Mouse (Mus musculus) embryonic facial prominence, embryonic 13.5 days (tissue): ENCODE results near the gene Arid5a. TPM values are rescaled to one million over a fixed set of nuclear protein-coding genes. Genes with fewer than 3 reads are reported as not detected.
A peak's percentile ranks its signal among the peaks of the same experiment; 100 is the strongest.

Source experiments
- ATAC-seq: fragments of 200-750 bp; cut with Nextera tagmentation; 2 replicates; pipeline ENCODE4 v1.8.0; 2017; ENCODE audit warnings: low read depth; ENCODE audit not compliant: insufficient number of reproducible peaks, insufficient read depth, low FRiP score, low TSS enrichment
- H3K27ac ChIP-seq: fragments of 300-500 bp; sonication (generic); 2 replicates; pipeline ENCODE4 v1.5.1; 2015; ENCODE audit warnings: moderate library complexity, mild to moderate bottlenecking, inconsistent platforms
- H3K27me3 ChIP-seq: fragments of 300-500 bp; sonication (generic); 2 replicates; pipeline ENCODE4 v1.6.1; 2015; ENCODE audit warnings: mild to moderate bottlenecking, inconsistent platforms
- H3K36me3 ChIP-seq: fragments of 300-500 bp; sonication (generic); 2 replicates; pipeline ENCODE4 v1.6.1; 2015; ENCODE audit warnings: mild to moderate bottlenecking, inconsistent platforms
- H3K4me1 ChIP-seq: fragments of 300-500 bp; sonication (generic); 2 replicates; pipeline ENCODE4 v1.6.1; 2015; ENCODE audit warnings: inconsistent platforms
- H3K4me2 ChIP-seq: fragments of 300-500 bp; sonication (generic); 2 replicates; pipeline ENCODE4 v1.6.1; 2015; ENCODE audit warnings: moderate library complexity, mild to moderate bottlenecking, inconsistent platforms
- H3K4me3 ChIP-seq: fragments of 300-500 bp; sonication (generic); 2 replicates; pipeline ENCODE4 v1.5.1; 2015; ENCODE audit warnings: mild to moderate bottlenecking, inconsistent platforms
- H3K9ac ChIP-seq: fragments of 300-500 bp; sonication (generic); 2 replicates; pipeline ENCODE4 v1.6.1; 2015; ENCODE audit warnings: mild to moderate bottlenecking, inconsistent platforms
- H3K9me3 ChIP-seq: fragments of 300-500 bp; sonication (generic); 2 replicates; pipeline ENCODE4 v1.6.1; 2016; ENCODE audit warnings: inconsistent platforms
- WGBS: fragments of 180-500 bp; shearing (Covaris S2); methylation state at CpG from one replicate; pipeline ENCODE4 v1.1.7; 2015; ENCODE audit warnings: mixed read lengths; 5-methylcytosine and 5-hydroxymethylcytosine counted together
- polyA plus RNA-seq: library from polyadenylated mRNA; unstranded; fragments of >200 nt; fragmentation: Nextera tagmentation; extraction: Ambion mirVana; gene quantifications from 2 replicates; pipeline ENCODE4 v1.2.1, GENCODE M21; 2015

Arid5a gene
- polyA plus RNA-seq, 1 experiment from 2014 or later, result 6.3 TPM

DNA sequence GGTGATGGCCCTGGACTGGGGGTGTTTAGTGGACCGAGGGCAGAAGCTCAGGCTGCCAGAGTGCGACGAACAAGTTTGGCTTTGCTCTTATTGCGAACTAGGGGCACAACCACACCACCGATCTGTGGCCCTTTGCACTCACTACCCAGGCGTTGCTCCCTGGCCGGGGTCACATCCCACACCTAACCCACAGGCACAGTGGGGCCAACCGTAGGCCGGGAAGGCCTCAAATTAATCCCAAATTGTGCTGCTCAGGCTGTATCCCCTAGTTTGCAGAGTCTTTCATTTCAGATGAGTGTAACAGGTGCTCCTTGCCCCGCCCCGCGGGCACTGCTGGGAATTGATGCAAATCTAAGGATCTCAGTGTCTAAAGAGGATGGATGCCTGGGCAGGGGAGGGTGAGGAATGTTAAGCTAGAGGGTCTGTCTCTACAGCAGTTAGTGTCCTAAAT lies 943 bp downstream of the Arid5a start:
- no peak for ATAC-seq
- Histone ChIP-seq H3K9me3 (no peaks in the 10 kb centered on the region), H3K4me3 (peak overlapping the region; percentile 59), H3K4me2 (peak overlapping the region; percentile 88), H3K27ac (0 out of 2 replicates have a peak overlapping the region, but pooled peaks have one; percentile 85), H3K27me3 (peaks cover 12% of the 10 kb centered on the region), H3K9ac (peak overlapping the region; percentile 70), H3K4me1 (peaks cover 28% of the 10 kb centered on the region), H3K36me3 (no peaks in the 10 kb centered on the region)
- WGBS, result 3% methylated on average over 12 of the region's 12 CpGs

DNA sequence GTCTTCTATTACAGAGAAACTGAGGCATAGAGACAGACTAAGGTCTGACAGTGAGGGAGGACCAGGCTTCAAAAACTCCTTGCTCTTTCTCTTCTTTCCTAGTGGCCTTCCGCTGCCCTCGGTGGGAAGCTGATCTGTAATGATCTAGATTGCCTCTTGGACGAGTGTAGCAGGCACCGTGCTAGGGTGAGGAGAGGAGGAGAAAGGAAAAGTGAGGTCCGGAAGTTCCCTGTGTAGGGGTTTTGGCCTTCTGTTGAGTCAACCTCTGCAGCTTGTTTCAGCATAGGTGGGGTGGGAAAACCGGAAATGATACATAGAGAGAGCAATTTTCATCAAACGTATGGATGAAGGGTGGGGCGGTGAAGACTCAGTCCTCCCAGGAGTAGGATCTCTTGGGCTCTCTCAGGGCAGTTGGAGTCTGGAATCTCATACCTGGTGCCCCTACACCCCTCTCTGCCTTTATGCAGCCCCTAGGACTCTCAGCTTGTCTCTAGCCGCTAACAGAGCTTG lies 1.5 kb downstream of the Arid5a start:
- no peak overlapping the region for H3K27ac ChIP-seq
- 37% methylated on average over 9 of the region's 9 CpGs for WGBS

DNA sequence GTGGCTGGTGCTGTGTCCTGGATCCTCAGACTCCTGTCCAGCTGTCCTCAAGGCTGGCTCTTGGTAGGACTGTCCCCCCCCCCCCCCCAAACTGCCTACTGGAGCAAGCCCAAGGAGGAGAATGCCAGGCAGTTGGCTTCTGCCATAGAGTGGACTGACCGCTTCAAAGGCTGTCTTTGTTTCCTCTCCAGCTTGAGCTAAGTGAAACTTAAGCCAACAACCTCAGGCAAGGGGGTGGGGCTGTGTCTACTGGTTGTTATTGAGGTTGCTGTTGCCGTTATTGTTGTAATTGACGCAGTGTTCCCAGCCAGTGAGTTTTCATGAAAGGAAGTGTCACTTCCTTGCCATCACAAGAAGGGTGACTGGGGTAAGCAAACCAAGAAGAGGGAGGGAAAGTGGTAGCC lies 2.0 kb downstream of the Arid5a start:
- Histone ChIP-seq H3K27ac (no peak overlapping the region), H3K4me1 (peaks cover 26% of the 10 kb centered on the region), H3K9ac (no peak overlapping the region), H3K4me3 (no peak overlapping the region), H3K4me2 (peak overlapping the region; percentile 88), H3K9me3 (no peaks in the 10 kb centered on the region), H3K36me3 (no peaks in the 10 kb centered on the region), H3K27me3 (peaks cover 12% of the 10 kb centered on the region)
- 5% methylated on average over 3 of the region's 3 CpGs for WGBS
- ATAC-seq, result no peak

More for the DNA sequence above, 1.5 kb downstream of the Arid5a start:
- peak overlapping the region; percentile 88 for H3K4me2 ChIP-seq
- no peak overlapping the region for H3K9ac ChIP-seq
- H3K27me3 ChIP-seq, result peaks cover 12% of the 10 kb centered on the region
- H3K9me3 ChIP-seq, result no peaks in the 10 kb centered on the region
- H3K4me3 ChIP-seq, result peak overlapping the region; percentile 59; the same call in 1 of the 2 replicates
- H3K4me1 ChIP-seq, result peaks cover 28% of the 10 kb centered on the region
- no peak for ATAC-seq
- H3K36me3 ChIP-seq, result no peaks in the 10 kb centered on the region

DNA sequence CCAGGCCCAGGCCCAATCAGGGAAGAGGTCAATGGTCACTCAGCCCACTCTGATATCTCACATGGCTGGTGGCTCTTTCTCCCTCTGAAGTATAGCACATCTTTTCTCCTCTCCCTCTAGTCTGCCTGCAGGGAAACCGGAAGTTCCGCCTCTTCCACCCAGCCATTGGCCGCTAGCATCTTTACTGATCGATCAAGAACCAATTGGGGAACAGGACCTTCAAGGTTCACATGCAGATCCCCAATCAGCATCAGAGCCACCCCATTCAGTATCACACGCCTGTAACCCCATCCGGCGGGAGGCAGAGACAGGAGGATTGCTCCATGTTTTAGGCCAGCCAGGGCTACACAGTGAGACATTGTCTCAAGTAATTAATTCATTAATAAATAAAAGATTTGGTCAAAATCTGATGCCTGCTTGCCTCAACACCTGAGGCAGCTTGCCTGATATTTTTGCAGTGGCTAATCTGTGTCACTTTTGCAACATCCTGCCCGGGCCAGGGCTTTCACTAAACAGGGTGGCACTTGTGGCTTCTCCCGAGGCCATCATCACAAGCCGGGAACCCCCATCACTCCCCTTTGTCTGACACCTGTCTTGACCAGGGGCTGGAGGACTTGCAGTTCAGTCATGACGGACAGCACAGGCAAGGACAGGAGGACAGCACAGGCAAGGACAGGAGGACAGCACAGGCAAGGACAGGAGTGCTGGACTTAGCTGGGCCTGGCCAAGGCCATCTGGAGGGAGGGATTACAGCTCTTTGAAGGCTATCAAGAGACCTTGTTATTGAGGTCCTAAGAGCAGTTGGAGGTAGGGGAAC lies 7.6 kb downstream of the Arid5a start:
- no peak for ATAC-seq
- Histone ChIP-seq H3K9ac (no peak overlapping the region), H3K27me3 (no peaks in the 10 kb centered on the region), H3K27ac (no peak overlapping the region), H3K4me3 (no peak overlapping the region), H3K9me3 (no peaks in the 10 kb centered on the region), H3K4me2 (no peak overlapping the region), H3K4me1 (no peaks in the 10 kb centered on the region), H3K36me3 (peaks cover 17% of the 10 kb centered on the region)
- WGBS, result 87% methylated on average over 11 of the region's 11 CpGs

DNA sequence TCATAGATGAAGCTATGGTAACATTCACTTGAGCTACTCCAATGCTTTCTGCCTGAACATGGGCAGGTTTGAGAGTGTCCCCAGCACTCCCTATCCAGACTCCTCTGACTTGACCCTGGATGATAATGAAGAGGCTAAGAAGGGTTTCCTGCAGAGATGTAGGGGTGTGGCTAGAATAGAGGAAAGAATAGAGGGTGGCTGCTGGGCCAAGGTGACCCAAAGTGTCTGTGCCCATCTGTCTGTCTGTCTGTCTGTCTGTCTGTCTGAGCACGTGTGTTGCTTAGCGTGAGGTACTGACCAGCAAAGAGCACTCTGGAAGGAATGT lies 8.2 kb downstream of the Arid5a start:
- Histone ChIP-seq H3K9me3 (no peaks in the 10 kb centered on the region), H3K36me3 (peaks cover 22% of the 10 kb centered on the region), H3K4me3 (no peak overlapping the region), H3K27ac (no peak overlapping the region), H3K9ac (no peak overlapping the region), H3K4me2 (no peak overlapping the region), H3K27me3 (no peaks in the 10 kb centered on the region), H3K4me1 (no peaks in the 10 kb centered on the region)
- 97% methylated on average over 2 of the region's 2 CpGs for WGBS
- no peak for ATAC-seq

DNA sequence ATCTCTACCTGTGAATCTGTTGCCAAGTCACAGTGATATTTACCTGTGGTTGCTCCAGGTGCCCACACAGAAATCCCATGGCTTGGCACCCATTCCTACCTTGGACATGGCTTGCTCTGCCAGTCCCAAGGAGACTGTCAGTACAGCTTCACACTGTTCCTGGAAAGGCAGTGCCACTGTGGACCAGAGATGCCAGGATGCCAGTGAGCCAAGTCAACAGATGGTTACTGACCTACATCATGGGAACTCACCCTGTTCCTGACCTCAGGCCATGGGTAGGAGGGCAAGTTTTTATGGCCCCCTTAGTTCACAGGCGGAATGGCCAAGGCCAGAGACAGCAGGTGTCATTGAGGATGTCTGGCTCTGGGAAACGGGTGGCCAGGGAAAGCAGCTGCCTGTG lies 13.6 kb downstream of the Arid5a start:
- peaks cover 37% of the 10 kb centered on the region for H3K36me3 ChIP-seq
- no peak for ATAC-seq
- 81% methylated on average over 2 of the region's 2 CpGs for WGBS
- H3K9ac ChIP-seq, result no peak overlapping the region
- H3K27ac ChIP-seq, result no peak overlapping the region
- H3K4me2 ChIP-seq, result no peak overlapping the region
- H3K9me3 ChIP-seq, result no peaks in the 10 kb centered on the region
- H3K4me1 ChIP-seq, result peaks cover 18% of the 10 kb centered on the region
- no peak overlapping the region for H3K4me3 ChIP-seq
- H3K27me3 ChIP-seq, result no peaks in the 10 kb centered on the region

DNA sequence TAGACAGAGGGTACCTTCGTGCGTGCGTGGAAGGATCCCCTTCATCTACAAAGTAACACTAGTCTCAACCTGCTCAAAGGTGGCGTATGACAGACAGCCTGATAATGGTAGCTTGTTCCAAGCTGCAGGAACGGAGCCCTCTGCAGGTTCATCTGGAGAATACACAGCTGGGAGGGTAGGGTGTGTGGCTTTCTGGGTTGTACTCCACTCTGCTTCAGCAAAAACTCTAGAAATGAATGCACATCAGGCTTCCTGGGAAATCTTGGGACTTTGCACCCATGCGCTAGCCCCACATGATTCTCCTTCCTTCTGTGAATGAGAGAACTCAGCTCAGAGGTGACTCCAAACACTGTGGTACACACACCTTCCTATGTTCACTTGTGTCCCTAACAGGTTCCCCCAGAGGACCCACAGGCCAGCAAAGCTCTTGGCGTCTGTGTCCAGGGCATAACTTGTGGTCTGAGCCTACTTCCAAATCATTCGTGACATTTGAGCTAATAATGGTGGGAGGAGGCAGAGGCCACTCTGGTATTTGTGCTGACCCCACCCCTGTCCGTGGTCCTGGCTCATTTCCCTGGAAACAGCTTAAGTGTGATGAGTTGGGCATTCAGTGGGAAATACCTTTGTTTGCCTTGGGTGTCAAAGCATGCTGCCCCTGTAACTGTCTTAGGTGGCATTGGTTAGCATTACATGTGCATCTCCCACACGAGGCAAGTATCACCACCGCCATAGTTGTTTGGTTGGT lies 14.5 kb downstream of the Arid5a start:
- H3K36me3 ChIP-seq, result peaks cover 37% of the 10 kb centered on the region
- H3K4me3 ChIP-seq, result no peak overlapping the region
- no peaks in the 10 kb centered on the region for H3K27me3 ChIP-seq
- H3K27ac ChIP-seq, result no peak overlapping the region
- 68% methylated on average over 11 of the region's 11 CpGs for WGBS
- no peak for ATAC-seq
- H3K9ac ChIP-seq, result no peak overlapping the region
- no peaks in the 10 kb centered on the region for H3K9me3 ChIP-seq
- peaks cover 18% of the 10 kb centered on the region for H3K4me1 ChIP-seq
- no peak overlapping the region for H3K4me2 ChIP-seq

DNA sequence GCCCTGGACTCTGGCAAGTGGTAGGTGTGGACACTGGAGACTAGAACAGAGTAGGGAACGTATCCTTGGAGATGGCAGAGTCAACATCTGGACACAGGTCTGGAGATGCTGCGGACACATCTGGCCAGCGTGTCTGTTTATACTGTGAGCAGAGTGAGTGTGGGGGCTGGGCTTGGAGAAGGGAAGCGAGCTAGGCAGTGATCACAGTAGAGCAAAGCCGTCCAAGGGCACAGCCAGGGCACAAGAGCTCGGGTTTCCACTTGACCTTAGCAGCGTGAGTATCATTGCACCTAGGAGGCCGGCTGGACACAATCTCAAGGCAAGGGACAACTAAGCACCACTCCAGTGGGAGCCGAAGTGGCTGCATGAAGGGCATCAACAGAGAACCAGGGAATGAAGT lies 15.5 kb downstream of the Arid5a start:
- WGBS, result 40% methylated on average over 9 of the region's 9 CpGs
- ATAC-seq, result no peak
- Histone ChIP-seq H3K4me3 (no peak overlapping the region), H3K36me3 (peaks cover 47% of the 10 kb centered on the region), H3K4me2 (no peak overlapping the region), H3K27ac (no peak overlapping the region; the same call in 1 of the 2 replicates), H3K9me3 (no peaks in the 10 kb centered on the region), H3K27me3 (no peaks in the 10 kb centered on the region), H3K9ac (no peak overlapping the region), H3K4me1 (peaks cover 18% of the 10 kb centered on the region)

DNA sequence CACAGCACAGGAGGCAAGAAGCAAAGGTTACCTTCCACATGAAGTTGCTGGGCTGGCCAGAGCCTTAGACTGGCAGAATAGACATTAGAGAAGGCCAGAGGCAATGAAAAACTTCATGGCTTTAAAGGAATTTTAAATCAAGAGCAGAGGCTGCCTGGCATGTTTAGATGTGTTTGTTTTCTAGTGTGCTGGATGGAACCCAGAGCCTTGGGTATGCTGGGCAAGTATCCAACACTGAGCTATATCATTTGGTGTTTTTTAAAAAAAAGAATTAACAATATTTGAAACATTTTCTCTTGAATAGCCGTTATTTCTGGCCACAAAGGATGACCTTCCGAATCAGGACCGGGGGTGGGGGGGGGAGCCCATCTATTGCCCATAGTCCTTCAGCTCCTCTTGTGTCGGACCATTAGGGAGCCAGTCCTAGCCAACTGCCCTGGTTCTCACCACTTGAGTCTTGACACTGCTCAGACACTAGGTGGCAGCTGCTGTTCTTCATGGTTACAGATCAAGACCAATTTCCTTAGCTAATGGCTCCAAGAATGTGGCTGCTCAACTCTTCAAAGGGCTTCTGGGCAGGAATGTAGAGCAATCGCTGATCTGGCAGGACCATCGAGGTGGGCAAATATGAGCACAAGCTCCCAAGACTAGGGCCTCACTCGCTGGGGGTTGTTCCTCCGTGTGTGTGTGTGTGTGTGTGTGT lies 16.4 kb downstream of the Arid5a start:
- 0 out of 2 replicates have a peak, but pooled peaks have one; percentile 16 for ATAC-seq

DNA sequence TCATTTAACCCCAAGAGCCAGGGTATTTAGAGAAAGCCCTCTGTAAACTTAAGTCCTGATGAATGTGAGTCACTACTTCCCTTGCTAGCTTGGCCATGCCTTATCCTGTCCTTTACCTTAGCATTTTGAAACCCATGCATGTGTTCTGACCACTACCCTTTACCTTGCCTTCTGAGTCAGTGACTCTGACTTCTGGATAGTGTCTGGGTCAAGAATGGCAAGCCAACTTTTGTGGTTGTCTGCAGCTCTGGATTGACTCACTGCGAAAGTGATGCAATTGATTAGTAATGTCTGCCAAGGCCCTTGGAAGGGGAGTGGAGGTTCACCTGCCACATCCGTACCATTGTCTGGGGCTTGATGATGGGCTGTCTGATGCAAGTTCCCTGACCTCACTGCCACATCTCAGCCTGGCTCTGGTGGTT lies 18.4 kb downstream of the Arid5a start:
- no peak for ATAC-seq
- Histone ChIP-seq H3K4me2 (no peak overlapping the region), H3K27ac (no peak overlapping the region), H3K36me3 (peaks cover 37% of the 10 kb centered on the region), H3K27me3 (no peaks in the 10 kb centered on the region), H3K9me3 (no peaks in the 10 kb centered on the region), H3K4me3 (no peak overlapping the region), H3K9ac (no peak overlapping the region), H3K4me1 (peaks cover 18% of the 10 kb centered on the region)
- 90% methylated on average over 2 of the region's 2 CpGs for WGBS

More for the DNA sequence above, 16.4 kb downstream of the Arid5a start:
- H3K27me3 ChIP-seq, result no peaks in the 10 kb centered on the region
- H3K4me1 ChIP-seq, result peaks cover 18% of the 10 kb centered on the region
- H3K9ac ChIP-seq, result no peak overlapping the region
- H3K9me3 ChIP-seq, result no peaks in the 10 kb centered on the region
- peak overlapping the region; percentile 48 for H3K27ac ChIP-seq
- H3K4me2 ChIP-seq, result no peak overlapping the region
- 40% methylated on average over 8 of the region's 8 CpGs for WGBS
- H3K4me3 ChIP-seq, result no peak overlapping the region
- H3K36me3 ChIP-seq, result peaks cover 43% of the 10 kb centered on the region

DNA sequence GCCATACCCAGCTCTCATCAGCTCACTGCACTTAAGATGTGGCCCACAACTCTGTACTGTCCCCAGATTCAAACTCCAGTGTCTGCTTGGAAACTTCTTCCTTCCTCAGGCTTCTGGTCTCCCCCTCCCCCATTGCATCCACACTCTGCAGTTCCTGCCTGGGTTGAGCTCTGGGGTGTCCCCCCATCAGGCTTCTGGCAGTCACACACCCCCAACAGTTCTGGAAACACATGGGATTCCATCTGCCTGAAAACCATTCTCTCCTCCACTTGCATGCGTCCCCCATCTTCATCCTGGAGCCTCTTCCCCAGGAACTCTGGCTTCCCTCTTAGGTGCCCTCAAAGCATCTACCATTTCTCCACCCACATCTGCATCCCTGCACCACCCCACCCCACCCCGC lies 19.3 kb downstream of the Arid5a start:
- Histone ChIP-seq H3K27me3 (no peaks in the 10 kb centered on the region), H3K9ac (no peak overlapping the region), H3K4me2 (no peak overlapping the region), H3K36me3 (peaks cover 34% of the 10 kb centered on the region), H3K4me1 (peaks cover 18% of the 10 kb centered on the region), H3K9me3 (no peaks in the 10 kb centered on the region), H3K27ac (no peak overlapping the region), H3K4me3 (no peak overlapping the region)
- WGBS, result 91% methylated on average over 2 of the region's 2 CpGs
- ATAC-seq, result no peak
